Mouse (Mus musculus) neural tube, embryonic 11.5 days (tissue): ENCODE data around the gene Lcn12. TPM values are rescaled to one million over a fixed set of nuclear protein-coding genes. Genes with fewer than 3 reads are reported as not detected.

Source experiments
- ATAC-seq: fragments of 200-750 bp; cut with Nextera tagmentation; 2 replicates; pipeline ENCODE4 v1.8.0; 2017; ENCODE audit warnings: moderate number of reproducible peaks, mild to moderate bottlenecking, moderate TSS enrichment, moderate library complexity; ENCODE audit not compliant: insufficient read depth, low FRiP score, low TSS enrichment
- DNase-seq: peaks from one replicate; pipeline ENCODE4 v3.0.0-alpha.2; 2015; ENCODE audit warnings: low spot score
- H3K27ac ChIP-seq: fragments of 300-500 bp; sonication (generic); 2 replicates; pipeline ENCODE4 v1.5.1; 2014; ENCODE audit warnings: low read depth, mild to moderate bottlenecking, low read length
- H3K27me3 ChIP-seq: fragments of 300-500 bp; sonication (generic); 2 replicates; pipeline ENCODE4 v1.6.1; 2014; ENCODE audit warnings: mild to moderate bottlenecking, low read length, mixed read lengths; ENCODE audit not compliant: control insufficient read depth, insufficient read depth
- H3K36me3 ChIP-seq: fragments of 300-500 bp; sonication (generic); 2 replicates; pipeline ENCODE4 v1.6.1; 2014; ENCODE audit warnings: mild to moderate bottlenecking, low read length, moderate library complexity, mixed read lengths; ENCODE audit not compliant: control insufficient read depth, insufficient read depth
- H3K4me1 ChIP-seq: fragments of 300-500 bp; sonication (generic); 2 replicates; pipeline ENCODE4 v1.6.1; 2014; ENCODE audit warnings: low read length, mixed read lengths; ENCODE audit not compliant: control insufficient read depth, insufficient read depth
- H3K4me2 ChIP-seq: fragments of 300-500 bp; sonication (generic); 2 replicates; pipeline ENCODE4 v1.6.1; 2014; ENCODE audit warnings: low read depth, mild to moderate bottlenecking, moderate library complexity
- H3K4me3 ChIP-seq: fragments of 300-500 bp; sonication (generic); 2 replicates; pipeline ENCODE4 v1.5.1; 2014; ENCODE audit warnings: low read depth, low read length
- H3K9ac ChIP-seq: fragments of 300-500 bp; sonication (generic); 2 replicates; pipeline ENCODE4 v1.6.1; 2014; ENCODE audit warnings: mild to moderate bottlenecking, low read length
- H3K9me3 ChIP-seq: fragments of 300-500 bp; sonication (generic); 2 replicates; pipeline ENCODE4 v1.6.1; 2016; ENCODE audit warnings: low read length; ENCODE audit not compliant: control insufficient read depth
- WGBS: fragments of 180-500 bp; shearing (Covaris S2); extraction: QIAGEN DNeasy Blood & Tissue Kit; methylation state at CpG from one replicate; pipeline ENCODE4 v1.1.7; 2014; 5-methylcytosine and 5-hydroxymethylcytosine counted together
- polyA plus RNA-seq: library from polyadenylated mRNA; unstranded; fragments of >200 nt; fragmentation: Nextera tagmentation; extraction: Ambion mirVana; gene quantifications from 2 replicates; pipeline ENCODE4 v1.2.1, GENCODE M21; 2014

Gene Lcn12
- polyA plus RNA-seq, 1 experiment from 2014 or later, result not detected

GRCm38 (mm10) chr2:25509912-25510311 is 16.2 kb upstream of the Lcn12 start:
- Histone ChIP-seq H3K4me3 (no peak overlapping the region), H3K9me3 (no peaks in the 10 kb centered on the region), H3K4me2 (no peak overlapping the region), H3K9ac (no peak overlapping the region), H3K27ac (no peak overlapping the region), H3K4me1 (no peaks in the 10 kb centered on the region), H3K27me3 (no peaks in the 10 kb centered on the region), H3K36me3 (peaks cover 4% of the 10 kb centered on the region)
- ATAC-seq (no peak), DNase-seq (no peak)
- WGBS, result 68% methylated on average over 3 of the region's 3 CpGs

GRCm38 (mm10) chr2:25506964-25507363 is 13.3 kb upstream of the Lcn12 start:
- Histone ChIP-seq H3K27ac (no peak overlapping the region), H3K9ac (no peak overlapping the region), H3K9me3 (no peaks in the 10 kb centered on the region), H3K4me3 (no peak overlapping the region), H3K4me2 (no peak overlapping the region), H3K27me3 (no peaks in the 10 kb centered on the region), H3K4me1 (0 out of 2 replicates have a peak, but pooled peaks cover 1% of the 10 kb centered on the region), H3K36me3 (peaks cover 9% of the 10 kb centered on the region)
- WGBS, result 37% methylated on average over 5 of the region's 5 CpGs
- no peak for DNase-seq
- ATAC-seq, result no peak

DNA sequence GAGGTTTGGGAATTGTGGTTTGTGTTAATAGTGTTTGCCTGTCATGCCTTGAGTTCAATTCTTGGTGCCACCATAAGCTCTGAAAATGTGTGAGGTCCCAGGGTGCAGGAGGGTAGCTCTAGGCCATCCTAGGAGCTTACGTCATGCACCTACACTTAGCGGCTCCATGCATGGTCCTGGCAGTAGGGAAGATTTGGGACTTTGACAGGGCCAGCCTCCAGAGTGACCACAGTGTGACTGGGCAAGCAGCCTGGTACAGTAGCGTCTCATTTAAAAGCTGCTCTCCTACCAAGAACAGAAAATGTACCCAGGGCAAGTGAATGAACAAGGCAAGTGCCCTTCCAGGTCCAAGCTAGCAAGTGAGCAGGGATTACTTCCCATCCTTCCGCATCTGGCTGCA is 12.1 kb upstream of the Lcn12 start:
- Histone ChIP-seq H3K9ac (no peak overlapping the region), H3K36me3 (peaks cover 9% of the 10 kb centered on the region), H3K4me2 (no peak overlapping the region), H3K27me3 (no peaks in the 10 kb centered on the region), H3K27ac (no peak overlapping the region), H3K4me1 (peaks cover 8% of the 10 kb centered on the region; the same call in 1 of the 2 replicates), H3K9me3 (no peaks in the 10 kb centered on the region), H3K4me3 (no peak overlapping the region)
- ATAC-seq, result no peak
- 95% methylated on average over 4 of the region's 4 CpGs for WGBS
- no peak for DNase-seq

DNA sequence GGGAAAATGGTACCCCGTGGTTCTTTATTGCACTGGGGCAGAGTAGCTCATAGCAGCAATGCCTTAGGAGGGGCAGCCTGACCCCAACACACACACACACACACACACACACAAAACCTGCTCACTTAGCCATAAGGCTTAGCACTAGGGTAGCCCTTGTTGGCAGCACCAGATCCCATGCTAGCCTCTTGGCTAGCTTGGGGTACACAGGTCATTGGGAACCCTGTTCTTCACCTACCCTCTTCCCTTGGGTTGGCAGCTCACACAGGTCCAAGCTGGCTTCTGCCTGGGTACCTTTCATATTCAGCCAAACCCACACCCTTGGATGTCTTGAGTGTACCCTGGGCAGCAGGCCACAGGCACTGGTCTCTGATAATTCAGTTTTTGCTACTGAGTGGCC is 11.3 kb upstream of the Lcn12 start:
- Histone ChIP-seq H3K9me3 (no peaks in the 10 kb centered on the region), H3K4me1 (peaks cover 8% of the 10 kb centered on the region; the same call in 1 of the 2 replicates), H3K4me2 (no peak overlapping the region), H3K4me3 (no peak overlapping the region), H3K36me3 (peaks cover 9% of the 10 kb centered on the region), H3K27me3 (no peaks in the 10 kb centered on the region), H3K9ac (no peak overlapping the region), H3K27ac (no peak overlapping the region)
- ATAC-seq, result no peak
- no peak for DNase-seq
- 71% methylated on average over 1 of the region's 1 CpGs for WGBS

DNA sequence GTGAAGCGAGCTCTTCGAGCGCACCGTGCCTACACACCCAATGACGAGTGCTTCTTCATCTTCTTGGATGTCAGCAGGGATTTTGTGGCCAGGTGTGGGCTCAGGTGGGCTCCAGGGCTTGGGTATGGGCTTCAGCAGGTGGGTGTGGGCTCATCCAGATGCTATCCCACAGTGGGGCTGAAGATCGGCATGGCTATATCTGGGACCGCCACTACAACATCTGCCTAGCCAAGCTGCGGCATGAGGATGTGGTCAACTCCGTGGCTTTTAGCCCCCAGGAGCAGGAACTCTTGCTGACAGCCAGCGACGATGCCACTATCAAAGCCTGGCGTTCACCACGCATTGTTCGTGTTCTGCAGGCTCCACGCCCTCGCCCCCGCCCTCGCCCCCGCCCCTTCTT is 10.8 kb upstream of the Lcn12 start:
- 98% methylated on average over 19 of the region's 19 CpGs for WGBS
- peaks cover 9% of the 10 kb centered on the region for H3K36me3 ChIP-seq
- DNase-seq (no peak), ATAC-seq (no peak)
- no peak overlapping the region for H3K27ac ChIP-seq
- H3K9ac ChIP-seq, result no peak overlapping the region
- H3K27me3 ChIP-seq, result no peaks in the 10 kb centered on the region
- no peaks in the 10 kb centered on the region for H3K9me3 ChIP-seq
- no peak overlapping the region for H3K4me2 ChIP-seq
- H3K4me3 ChIP-seq, result no peak overlapping the region
- H3K4me1 ChIP-seq, result peaks cover 8% of the 10 kb centered on the region; the same call in 1 of the 2 replicates

- DNase-seq (no peak), ATAC-seq (no peak)
- peaks cover 9% of the 10 kb centered on the region for H3K36me3 ChIP-seq
- H3K4me1 ChIP-seq, result peaks cover 8% of the 10 kb centered on the region; the same call in 1 of the 2 replicates
- no peak overlapping the region for H3K4me2 ChIP-seq
- H3K9ac ChIP-seq, result no peak overlapping the region
- 87% methylated on average over 3 of the region's 3 CpGs for WGBS
- H3K27ac ChIP-seq, result no peak overlapping the region
- no peaks in the 10 kb centered on the region for H3K9me3 ChIP-seq
- no peaks in the 10 kb centered on the region for H3K27me3 ChIP-seq
- no peak overlapping the region for H3K4me3 ChIP-seq
These were observed 9.0 kb upstream of the Lcn12 start for GRCm38 (mm10) chr2:25502726-25503125.

DNA sequence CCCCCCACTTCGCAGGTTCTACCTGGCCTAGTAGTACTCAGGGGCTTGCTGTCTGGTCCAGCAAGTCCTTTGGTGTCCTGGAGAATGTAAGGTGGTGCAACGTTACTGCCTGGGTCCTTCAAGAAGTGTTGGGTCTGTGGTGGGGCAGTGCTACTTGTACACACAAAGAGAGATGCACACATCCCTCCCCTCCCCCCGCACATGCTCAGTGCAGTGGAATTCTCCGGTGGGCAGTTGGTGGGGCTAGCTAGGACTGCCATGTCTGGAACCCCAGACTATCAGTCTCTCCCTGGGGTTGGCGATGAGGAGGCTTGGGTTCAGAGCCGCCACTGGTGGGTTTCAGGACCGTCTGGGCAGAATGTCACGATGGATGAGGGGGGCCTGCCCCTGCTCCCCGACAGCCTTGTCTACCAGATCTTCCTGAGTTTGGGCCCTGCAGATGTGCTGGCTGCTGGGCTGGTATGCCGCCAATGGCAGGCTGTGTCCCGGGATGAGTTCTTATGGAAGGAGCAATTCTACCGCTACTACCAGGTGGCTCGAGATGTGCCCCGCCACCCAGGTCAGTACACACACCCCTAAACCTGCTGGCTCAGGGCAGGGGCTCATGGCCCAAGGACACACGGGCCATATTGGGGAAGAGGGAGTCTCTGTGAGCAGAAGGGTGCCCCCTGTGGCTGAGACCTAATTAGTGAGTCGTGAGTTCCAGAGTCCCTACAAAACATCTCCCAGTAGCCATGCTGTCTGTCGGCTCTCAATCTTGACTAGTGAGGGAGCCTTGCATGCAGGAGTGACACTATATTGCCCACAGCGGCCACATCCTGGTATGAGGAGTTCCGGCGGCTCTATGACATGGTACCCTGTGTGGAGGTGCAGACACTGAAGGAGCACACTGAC is 8.1 kb upstream of the Lcn12 start, which contains the start of gene C8g:
Gene C8g (minus strand): TSS at position 127 of the 894 bp plus-strand sequence.
- peak within 1 kb of the TSS; percentile 84 for H3K4me2 ChIP-seq
- no peak for ATAC-seq
- DNase-seq, result no peak
- no peaks in the 10 kb centered on the region for H3K9me3 ChIP-seq
- H3K4me1 ChIP-seq, result peaks cover 8% of the 10 kb centered on the region; the same call in 1 of the 2 replicates
- peak within 1 kb of the TSS; percentile 78 for H3K9ac ChIP-seq
- H3K27ac ChIP-seq, result no peak within 1 kb of the TSS
- peaks cover 9% of the 10 kb centered on the region for H3K36me3 ChIP-seq
- H3K4me3 ChIP-seq, result peak within 1 kb of the TSS; percentile 67
- WGBS, result 80% methylated on average over 20 of the region's 20 CpGs
- H3K27me3 ChIP-seq, result no peaks in the 10 kb centered on the region

DNA sequence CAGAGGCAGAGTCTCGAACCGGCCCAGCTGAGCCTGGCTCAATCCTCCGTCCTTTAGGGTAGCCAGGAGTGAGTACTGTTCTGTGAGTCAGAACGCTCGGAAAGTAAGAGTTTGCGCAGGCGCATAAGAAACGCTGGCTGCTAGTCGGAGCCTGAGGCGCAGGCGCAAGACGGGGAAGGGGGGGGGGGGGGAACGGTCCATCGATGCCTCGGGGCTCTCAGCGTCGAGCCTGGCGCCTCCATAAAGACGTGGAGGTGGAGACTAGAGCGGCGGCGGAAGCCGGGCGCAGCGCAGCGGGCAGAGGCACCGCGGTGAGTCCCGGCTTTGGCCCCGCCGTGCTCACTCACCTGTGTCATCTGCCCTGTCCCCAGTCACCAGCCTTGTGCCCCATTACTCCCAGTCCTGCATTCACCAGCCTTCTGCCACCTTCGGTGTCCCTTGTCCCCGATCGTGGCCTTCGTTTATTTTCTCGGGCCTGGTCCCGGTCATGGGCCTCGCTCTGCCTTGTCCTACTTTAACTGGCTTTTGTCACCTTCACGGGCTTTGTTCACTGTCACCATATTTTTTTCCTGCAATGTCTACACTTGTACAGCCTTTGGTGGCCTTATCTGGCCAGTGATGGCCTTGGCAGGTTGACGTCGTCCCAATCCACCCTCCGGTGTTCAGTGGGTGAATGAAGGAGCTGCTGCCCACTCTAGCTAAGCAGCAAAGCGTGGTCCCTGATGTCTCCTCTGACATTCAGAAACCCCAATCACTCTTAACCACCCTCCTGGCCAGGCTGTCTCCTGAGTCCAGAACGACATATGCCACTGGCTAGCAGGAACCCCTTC is 7.1 kb upstream of the Lcn12 start, which contains the start of gene Fbxw5:
Gene Fbxw5 (plus strand): TSS at position 175 of the 830 bp plus-strand sequence.
- Histone ChIP-seq H3K4me1 (peaks cover 8% of the 10 kb centered on the region; the same call in 1 of the 2 replicates), H3K9ac (peak within 1 kb of the TSS; percentile 78), H3K4me2 (peak within 1 kb of the TSS; percentile 84), H3K27me3 (no peaks in the 10 kb centered on the region), H3K27ac (no peak within 1 kb of the TSS), H3K9me3 (no peaks in the 10 kb centered on the region), H3K36me3 (peaks cover 9% of the 10 kb centered on the region), H3K4me3 (peak within 1 kb of the TSS; percentile 67)
- ATAC-seq, result peak; percentile 81
- under 1% methylated on average over 39 of the region's 44 CpGs for WGBS
- peak; percentile 93 for DNase-seq
